Mouse (Mus musculus) midbrain, embryonic 10.5 days (tissue): ENCODE data around the gene Gfi1. TPM values are rescaled to one million over a fixed set of nuclear protein-coding genes. Genes with fewer than 3 reads are reported as not detected.

ENCODE experiments used
- DNase-seq: peaks from one replicate; pipeline ENCODE4 v3.0.0-alpha.2; 2017; ENCODE audit warnings: low spot score
- H3K27ac ChIP-seq: fragments of 300-500 bp; sonication (generic); replicated peaks from 2 replicates; pipeline ENCODE4 v1.5.1; 2016; ENCODE audit warnings: mild to moderate bottlenecking
- H3K27me3 ChIP-seq: fragments of 300-500 bp; sonication (generic); 2 replicates; pipeline ENCODE4 v1.6.1; 2016; ENCODE audit warnings: low read depth, mild to moderate bottlenecking; ENCODE audit not compliant: poor library complexity, severe bottlenecking
- H3K36me3 ChIP-seq: fragments of 300-500 bp; sonication (generic); 2 replicates; pipeline ENCODE4 v1.6.1; 2016; ENCODE audit warnings: mild to moderate bottlenecking, moderate library complexity
- H3K4me1 ChIP-seq: fragments of 300-500 bp; sonication (generic); 2 replicates; pipeline ENCODE4 v1.6.1; 2016
- H3K4me3 ChIP-seq: fragments of 300-500 bp; sonication (generic); 2 replicates; pipeline ENCODE4 v1.5.1; 2016; ENCODE audit warnings: mild to moderate bottlenecking, moderate library complexity
- H3K9me3 ChIP-seq: fragments of 300-500 bp; sonication (generic); replicated peaks from 2 replicates; pipeline ENCODE4 v1.6.1; 2016; ENCODE audit warnings: mild to moderate bottlenecking
- WGBS: fragments of 180-500 bp; shearing (Covaris S2); methylation state at CpG from one replicate; pipeline ENCODE4 v1.1.7; 2016; 5-methylcytosine and 5-hydroxymethylcytosine counted together
- polyA plus RNA-seq: library from polyadenylated mRNA; unstranded; fragments of >200 nt; fragmentation: Nextera tagmentation; extraction: Ambion mirVana; gene quantifications from 2 replicates; pipeline ENCODE4 v1.2.1, GENCODE M21; 2016

The Gfi1 gene
- polyA plus RNA-seq, 1 experiment from 2014 or later = not detected

DNA sequence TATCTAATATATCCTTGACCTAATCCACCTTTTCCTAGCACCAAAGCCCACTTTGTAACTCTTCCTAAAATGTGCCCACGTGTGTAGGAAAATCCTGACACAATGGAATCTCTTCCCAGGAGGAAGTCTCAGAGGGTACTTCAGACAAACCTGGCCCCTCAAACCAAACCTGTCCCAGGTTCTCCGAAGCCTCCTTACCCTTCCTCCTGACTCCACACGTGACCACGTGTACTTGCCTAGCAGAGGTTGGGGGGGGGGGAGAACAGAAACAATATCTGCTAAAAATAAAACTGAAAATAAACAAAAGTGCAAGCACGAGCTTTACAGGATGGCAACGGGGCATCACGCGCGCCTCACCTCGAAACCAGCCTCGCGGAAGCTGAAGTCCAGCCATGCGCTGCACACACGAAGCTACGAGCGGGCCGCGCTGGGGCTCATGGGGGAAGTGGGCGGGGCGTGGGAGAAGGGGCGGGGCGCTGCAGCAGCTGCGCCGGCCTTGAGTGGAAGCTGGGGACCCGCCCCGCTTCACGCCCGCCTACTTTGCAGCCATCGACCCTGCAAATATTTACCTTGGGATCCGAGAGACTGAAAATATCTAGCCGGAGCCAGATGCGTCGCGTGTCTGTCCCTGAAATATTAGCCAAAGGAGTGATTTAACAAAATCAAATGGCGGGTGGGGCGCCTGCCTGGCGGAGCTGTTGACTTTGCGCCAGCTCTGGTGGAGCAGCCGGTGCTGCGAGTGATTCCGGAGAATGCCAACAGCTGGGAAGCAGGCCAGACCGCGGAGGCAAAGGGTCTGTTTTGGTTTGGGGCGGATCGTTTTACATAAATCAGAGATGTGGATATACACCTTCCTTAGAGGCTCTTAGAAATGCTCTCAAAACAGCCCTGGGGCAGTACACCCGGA lies 38.0 kb downstream of the Gfi1 start:
- WGBS = 17% methylated on average over 46 of the region's 46 CpGs
- peaks cover 45% of the 10 kb centered on the region for H3K27me3 ChIP-seq
- peak; percentile 84 for DNase-seq
- no peaks in the 10 kb centered on the region for H3K36me3 ChIP-seq
- peak overlapping the region; percentile 59 for H3K4me3 ChIP-seq
- peaks cover 10% of the 10 kb centered on the region for H3K4me1 ChIP-seq
- peaks cover 5% of the 10 kb centered on the region; the same call in 1 of the 2 replicates for H3K9me3 ChIP-seq
- H3K27ac ChIP-seq = no peak overlapping the region; the same call in 1 of the 2 replicates

- no peak for DNase-seq
- peaks cover 5% of the 10 kb centered on the region; the same call in 1 of the 2 replicates for H3K9me3 ChIP-seq
- no peaks in the 10 kb centered on the region for H3K36me3 ChIP-seq
- no peak overlapping the region for H3K4me3 ChIP-seq
- no peak overlapping the region for H3K27ac ChIP-seq
- 94% methylated on average over 5 of the region's 5 CpGs for WGBS
- peaks cover 45% of the 10 kb centered on the region for H3K27me3 ChIP-seq
- H3K4me1 ChIP-seq = peaks cover 10% of the 10 kb centered on the region
These were observed 38.7 kb downstream of the Gfi1 start for GRCm38 (mm10) chr5:107687161-107687560.

GRCm38 (mm10) chr5:107684380-107684779 lies 41.5 kb downstream of the Gfi1 start:
- H3K4me3 ChIP-seq = no peak overlapping the region
- DNase-seq = peak; percentile 2
- 79% methylated on average over 2 of the region's 2 CpGs for WGBS
- H3K27me3 ChIP-seq = peaks cover 27% of the 10 kb centered on the region
- peaks cover 10% of the 10 kb centered on the region for H3K4me1 ChIP-seq
- no peak overlapping the region for H3K27ac ChIP-seq
- H3K9me3 ChIP-seq = peaks cover 5% of the 10 kb centered on the region; the same call in 1 of the 2 replicates
- H3K36me3 ChIP-seq = no peaks in the 10 kb centered on the region

- Histone ChIP-seq H3K27ac (no peak overlapping the region), H3K9me3 (no peaks in the 10 kb centered on the region), H3K27me3 (peaks cover 2% of the 10 kb centered on the region), H3K4me1 (no peaks in the 10 kb centered on the region), H3K4me3 (no peak overlapping the region), H3K36me3 (no peaks in the 10 kb centered on the region)
- WGBS = 83% methylated on average over 5 of the region's 5 CpGs
- DNase-seq = no peak
These were observed 44.5 kb downstream of the Gfi1 start for GRCm38 (mm10) chr5:107681300-107681699.

GRCm38 (mm10) chr5:107678392-107678791 lies 47.4 kb downstream of the Gfi1 start:
- WGBS = 77% methylated on average over 5 of the region's 5 CpGs
- H3K4me3 ChIP-seq = no peak overlapping the region
- H3K27me3 ChIP-seq = no peaks in the 10 kb centered on the region
- H3K4me1 ChIP-seq = no peaks in the 10 kb centered on the region
- H3K9me3 ChIP-seq = no peaks in the 10 kb centered on the region
- DNase-seq = no peak
- no peak overlapping the region for H3K27ac ChIP-seq
- H3K36me3 ChIP-seq = no peaks in the 10 kb centered on the region

Other genes starting within 250 kb of the Gfi1 start
- gene Gm42669, start 218.4 kb downstream of the Gfi1 start, polyA plus RNA-seq = 0.15 and 0.26 TPM in 2 replicates
- 0.04 and 0.20 TPM in 2 replicates for gene 1700028K03Rik, start 191.3 kb downstream of the Gfi1 start, polyA plus RNA-seq
- gene Rpap2, start 128.7 kb downstream of the Gfi1 start, polyA plus RNA-seq = 15.9 and 18.9 TPM in 2 replicates
- gene Glmn, start 128.1 kb downstream of the Gfi1 start, polyA plus RNA-seq = 29.8 and 31.1 TPM in 2 replicates
- 0.12 and 0.17 TPM in 2 replicates for gene Ube2d2b, start 104.1 kb upstream of the Gfi1 start, polyA plus RNA-seq
- gene Evi5, start 149.1 kb upstream of the Gfi1 start, polyA plus RNA-seq = 42.3 and 45.0 TPM in 2 replicates
- gene Rpl5, start 174.5 kb upstream of the Gfi1 start, polyA plus RNA-seq = 79.8 and 89.8 TPM in 2 replicates